Mouse (Mus musculus) liver, adult 2 months (tissue): Measurements from ENCODE around the gene Kcnq5.

ENCODE experiments used
- CTCF ChIP-seq: fragments of 200-500 bp; IDR thresholded peaks from 2 replicates; pipeline ENCODE4 v1.5.1; 2011; ENCODE audit warnings: low read depth, low read length, control low read depth
- POLR2A ChIP-seq: fragments of 200-500 bp; IDR thresholded peaks from 2 replicates; pipeline ENCODE4 v1.6.1; 2011; ENCODE audit warnings: low read length, control low read depth; ENCODE audit not compliant: insufficient read depth; ENCODE audit errors: extremely low read depth

DNA sequence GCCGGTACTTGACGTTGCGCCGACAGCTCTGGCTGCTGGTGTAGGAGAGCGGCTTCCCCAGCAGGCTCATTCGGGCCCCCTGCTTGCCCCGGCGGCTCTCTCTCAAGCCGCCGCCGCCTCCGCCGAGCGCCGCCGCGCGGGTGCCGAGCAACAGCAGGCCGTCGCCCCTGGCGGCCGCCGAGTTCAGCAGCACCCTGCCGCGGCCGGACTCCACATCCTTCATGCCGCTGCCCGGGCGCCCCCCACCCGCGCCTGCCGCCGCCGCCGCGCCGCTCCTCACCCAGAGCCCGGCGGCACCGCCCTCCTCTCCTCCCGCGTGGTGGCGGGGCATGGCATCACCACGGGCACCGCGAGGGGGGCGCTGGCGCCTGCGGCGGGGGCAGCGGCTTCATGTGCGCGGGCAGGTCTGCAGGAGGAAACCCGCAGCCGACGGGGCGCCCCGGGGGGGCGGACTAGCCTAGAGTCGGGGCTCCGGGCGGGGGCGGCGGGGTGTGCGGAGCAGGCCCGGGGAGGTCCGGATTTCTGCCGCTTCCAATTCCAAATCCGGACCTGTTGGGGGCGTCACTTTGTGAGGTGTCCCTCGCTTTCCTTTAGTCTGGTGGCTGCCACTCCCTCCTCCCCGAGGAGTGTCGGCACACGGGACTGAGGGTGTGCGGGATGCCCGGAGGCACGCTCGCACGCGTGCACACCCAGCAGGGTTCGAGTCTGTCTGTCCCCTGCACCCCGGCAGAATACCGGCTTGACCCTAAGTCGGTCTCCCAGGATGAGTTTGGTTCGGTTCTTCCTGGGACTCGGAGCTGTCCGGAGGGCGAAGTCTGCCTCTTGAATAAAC lies at the start of gene Kcnq5:
- TF ChIP-seq CTCF: no peak
- TF ChIP-seq POLR2A: no peak
